Mouse (Mus musculus) liver, embryonic 14.5 days (tissue): ENCODE measurements around the gene Zscan2. TPM values are rescaled to one million over a fixed set of nuclear protein-coding genes. Genes with fewer than 3 reads are reported as not detected.

Source experiments
- ATAC-seq: fragments of 200-750 bp; cut with Nextera tagmentation; 2 replicates; pipeline ENCODE4 v1.8.0; 2017; ENCODE audit warnings: moderate number of reproducible peaks, mild to moderate bottlenecking, moderate library complexity; ENCODE audit not compliant: insufficient read depth
- DNase-seq, 3 experiments: peaks; one replicate each; pipeline ENCODE4 v3.0.0-alpha.2; 2012 to 2013; ENCODE audit warnings: low read depth in 3 of 3, low spot score in 3 of 3
- H3K27ac ChIP-seq: fragments of 300-500 bp; sonication (generic); 2 replicates; pipeline ENCODE4 v1.5.1; 2014; ENCODE audit warnings: moderate library complexity, mild to moderate bottlenecking, control low read depth, inconsistent platforms
- H3K27me3 ChIP-seq: fragments of 300-500 bp; sonication (generic); 2 replicates; pipeline ENCODE4 v1.6.1; 2014; ENCODE audit warnings: mild to moderate bottlenecking, low read length, moderate library complexity; ENCODE audit not compliant: control insufficient read depth, insufficient read depth
- H3K36me3 ChIP-seq: fragments of 300-500 bp; sonication (generic); replicated peaks from 2 replicates; pipeline ENCODE4 v1.6.1; 2014; ENCODE audit warnings: low read depth; ENCODE audit not compliant: control insufficient read depth, insufficient read depth
- H3K4me1 ChIP-seq, 2 experiments: fragments of 200-500 bp in 1 of 2; fragments of 300-500 bp in 1 of 2; sonication (generic) in 1 of 2; replicated peaks; 2 replicates each; pipeline ENCODE4 v1.6.1; 2012 to 2014; ENCODE audit warnings: antibody characterized with exemption in 1 of 2, inconsistent platforms in 1 of 2, low read length in 1 of 2; ENCODE audit not compliant: control insufficient read depth in 2 of 2, insufficient read depth in 2 of 2
- H3K4me2 ChIP-seq: fragments of 300-500 bp; sonication (generic); 2 replicates; pipeline ENCODE4 v1.6.1; 2014; ENCODE audit warnings: low read depth, mild to moderate bottlenecking, control low read depth, moderate library complexity
- H3K4me3 ChIP-seq, 2 experiments: fragments of 200-500 bp in 1 of 2; fragments of 300-500 bp in 1 of 2; sonication (generic) in 1 of 2; 2 replicates each; pipeline ENCODE4 v1.5.1; 2012 to 2014; ENCODE audit warnings: low read depth in 2 of 2, low read length in 2 of 2, mild to moderate bottlenecking in 2 of 2, control low read depth in 1 of 2, inconsistent platforms in 1 of 2, moderate library complexity in 1 of 2; ENCODE audit not compliant: insufficient read depth in 1 of 2
- H3K9ac ChIP-seq: fragments of 300-500 bp; sonication (generic); replicated peaks from 2 replicates; pipeline ENCODE4 v1.6.1; 2014; ENCODE audit warnings: mild to moderate bottlenecking, control low read depth, moderate library complexity
- H3K9me3 ChIP-seq: fragments of 300-500 bp; sonication (generic); 2 replicates; pipeline ENCODE4 v1.6.1; 2016; ENCODE audit warnings: low read length, mixed read lengths; ENCODE audit not compliant: control insufficient read depth
- CTCF ChIP-seq: IDR thresholded peaks from 2 replicates; pipeline ENCODE4 v1.5.1; 2016; ENCODE audit warnings: antibody characterized with exemption, low read depth, control low read depth
- EP300 ChIP-seq: IDR thresholded peaks from 2 replicates; pipeline ENCODE4 v1.6.1; 2016; ENCODE audit warnings: antibody characterized with exemption, low read depth
- WGBS: fragments of 180-500 bp; shearing (Covaris S2); extraction: QIAGEN DNeasy Blood & Tissue Kit; methylation state at CpG from one replicate; pipeline ENCODE4 v1.1.7; 2014; ENCODE audit not compliant: insufficient replicate concordance; 5-methylcytosine and 5-hydroxymethylcytosine counted together
- polyA plus RNA-seq, 2 experiments: library from polyadenylated mRNA; depleted of rRNA in 1 of 2; stranded (reverse) in 1 of 2; unstranded in 1 of 2; fragments of >200 nt; fragmentation: Nextera tagmentation in 1 of 2; extraction: Ambion mirVana in 1 of 2; gene quantifications; 2 replicates each; pipeline versions ENCODE4 v1.2.1 to v1.2.3; 2012 to 2014

Zscan2 gene
- polyA plus RNA-seq, 2 experiments, result 0.08 to 1.3 TPM

DNA sequence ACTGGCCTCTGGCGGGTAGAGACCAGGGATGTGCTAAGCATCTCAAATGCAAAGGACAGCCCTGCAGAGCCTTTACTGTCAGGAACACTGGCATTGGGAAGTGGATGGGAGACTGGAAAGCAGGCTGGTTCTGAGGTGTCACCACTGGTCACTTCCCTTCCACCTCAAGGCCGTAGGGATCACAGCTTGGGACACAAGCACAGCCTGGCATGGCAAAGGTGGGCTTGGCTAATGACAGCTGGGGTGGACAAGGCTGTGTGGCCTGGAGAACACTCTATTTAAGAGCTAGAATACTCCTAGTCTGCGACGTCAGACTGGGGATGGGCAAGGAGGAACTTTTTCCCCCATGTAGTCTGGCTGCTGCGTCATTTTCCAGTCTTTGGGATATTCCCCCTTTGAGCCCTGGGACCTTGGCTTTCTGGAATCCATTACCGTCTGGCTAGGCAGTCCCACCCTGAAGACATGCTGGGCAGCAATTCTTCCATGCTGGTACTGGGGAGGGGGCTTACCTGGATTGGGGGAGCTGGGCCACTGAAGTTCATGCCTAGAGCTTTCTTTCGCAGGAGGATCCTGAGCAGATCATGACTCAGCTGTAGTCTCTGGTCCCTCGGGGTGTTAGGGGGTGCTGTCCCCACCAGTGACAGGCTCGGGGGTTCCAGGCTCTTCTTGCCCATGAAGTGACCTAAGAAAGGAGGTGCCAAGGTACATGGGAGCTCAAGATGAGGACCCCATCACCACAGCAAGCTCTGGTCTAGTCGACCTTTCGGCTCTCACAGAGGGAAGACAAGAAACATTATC lies 43.1 kb downstream of the Zscan2 start:
- no peaks in the 10 kb centered on the region for H3K36me3 ChIP-seq
- no peak overlapping the region for H3K27ac ChIP-seq
- H3K27me3 ChIP-seq, result no peaks in the 10 kb centered on the region
- H3K4me1 ChIP-seq, result peaks cover 3 to 6% of the 10 kb centered on the region in 2 experiments
- H3K9ac ChIP-seq, result no peak overlapping the region
- ATAC-seq (no peak), DNase-seq (no peak)
- H3K4me3 ChIP-seq, result no peak overlapping the region
- H3K9me3 ChIP-seq, result no peaks in the 10 kb centered on the region
- H3K4me2 ChIP-seq, result no peak overlapping the region
- TF ChIP-seq EP300 (no peak), CTCF (no peak)
- 71% methylated on average over 11 of the region's 11 CpGs for WGBS

DNA sequence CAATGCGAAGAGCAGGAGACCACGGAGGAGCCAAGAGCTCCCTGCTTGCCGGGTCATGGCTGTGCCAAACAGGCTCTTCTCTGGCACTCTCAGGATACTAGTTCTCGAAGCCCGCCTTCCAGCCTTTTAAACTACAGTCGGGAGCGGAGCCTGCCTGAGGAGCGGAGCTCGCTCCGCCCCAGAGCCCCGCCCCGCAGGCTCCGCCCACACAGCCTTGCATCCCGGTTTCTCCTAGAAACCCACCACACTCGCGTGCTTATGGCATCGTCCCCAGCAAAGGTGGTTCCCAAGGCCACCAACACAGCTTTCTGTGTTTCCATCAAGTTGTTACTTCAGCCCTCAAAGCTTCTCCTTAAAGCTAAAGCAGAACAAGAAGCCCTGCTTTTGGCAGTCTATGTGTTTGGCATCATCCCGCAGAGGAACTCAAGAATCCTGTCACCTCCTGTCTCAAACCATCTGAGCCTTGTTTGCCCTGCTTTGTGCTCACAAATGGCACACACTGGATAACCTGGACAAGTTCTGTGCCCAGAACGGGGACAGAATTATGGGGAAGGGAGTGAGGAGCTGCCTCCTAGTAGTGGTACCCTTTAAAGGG lies 44.3 kb downstream of the Zscan2 start, which contains the start of gene Nmb:
TSS of gene Nmb (minus strand) at position 156 of the 595 bp plus-strand sequence.
- no peaks in the 10 kb centered on the region; the same call in 1 of the 2 replicates for H3K36me3 ChIP-seq
- peaks cover 3 to 6% of the 10 kb centered on the region in 2 experiments for H3K4me1 ChIP-seq
- WGBS, result 3% methylated on average over 19 of the region's 19 CpGs
- no peaks in the 10 kb centered on the region for H3K9me3 ChIP-seq
- H3K9ac ChIP-seq, result peak within 1 kb of the TSS; percentile 63
- no peak for TF ChIP-seq EP300
- TF ChIP-seq CTCF, result no peak
- H3K4me2 ChIP-seq, result peak within 1 kb of the TSS; percentile 87
- H3K27me3 ChIP-seq, result no peaks in the 10 kb centered on the region
- DNase-seq (peak in 1 of 3 experiments; percentile 31), ATAC-seq (no peak)
- H3K4me3 ChIP-seq, result peak within 1 kb of the TSS; percentile 48 to 53
- no peak within 1 kb of the TSS for H3K27ac ChIP-seq

GRCm38 (mm10) chr7:80911053-80911452 lies 50.3 kb downstream of the Zscan2 start:
- 59% methylated on average over 7 of the region's 7 CpGs for WGBS
- Histone ChIP-seq H3K27me3 (no peaks in the 10 kb centered on the region), H3K4me2 (no peak overlapping the region), H3K9ac (no peak overlapping the region), H3K9me3 (no peaks in the 10 kb centered on the region), H3K4me3 (no peak overlapping the region), H3K36me3 (peaks cover 16% of the 10 kb centered on the region), H3K4me1 (no peaks in the 10 kb centered on the region), H3K27ac (no peak overlapping the region)
- ATAC-seq (no peak), DNase-seq (no peak)
- TF ChIP-seq EP300 (no peak), CTCF (no peak)

- Histone ChIP-seq H3K36me3 (peaks cover 22% of the 10 kb centered on the region), H3K4me3 (no peak overlapping the region), H3K4me1 (no peaks in the 10 kb centered on the region), H3K27ac (no peak overlapping the region), H3K27me3 (no peaks in the 10 kb centered on the region), H3K4me2 (no peak overlapping the region), H3K9ac (no peak overlapping the region), H3K9me3 (no peaks in the 10 kb centered on the region)
- DNase-seq (no peak), ATAC-seq (no peak)
- 73% methylated on average over 8 of the region's 8 CpGs for WGBS
- TF ChIP-seq EP300, result no peak
- no peak for TF ChIP-seq CTCF
Measured at GRCm38 (mm10) chr7:80912496-80912895, 51.8 kb downstream of the Zscan2 start.

- ATAC-seq (no peak), DNase-seq (no peak)
- peaks cover 24% of the 10 kb centered on the region for H3K36me3 ChIP-seq
- no peak overlapping the region for H3K27ac ChIP-seq
- 70% methylated on average over 4 of the region's 4 CpGs for WGBS
- TF ChIP-seq CTCF (no peak), EP300 (no peak)
- H3K27me3 ChIP-seq, result no peaks in the 10 kb centered on the region
- no peak overlapping the region for H3K9ac ChIP-seq
- H3K4me3 ChIP-seq, result no peak overlapping the region
- no peak overlapping the region for H3K4me2 ChIP-seq
- no peaks in the 10 kb centered on the region for H3K9me3 ChIP-seq
- H3K4me1 ChIP-seq, result peaks cover 4% of the 10 kb centered on the region in 2 experiments; a peak in 3 of 4 replicates
Measured at GRCm38 (mm10) chr7:80917916-80918465, 57.3 kb downstream of the Zscan2 start.
